Mouse (Mus musculus) ES-CJ7 (cell line): Measurements from ENCODE around the gene Olfr554.
"Not testable (repeated sequence)": the region's sequence is repeated elsewhere in the genome, so short reads cannot be mapped to it uniquely, and the experiment has no call there.

Experiments
- DNase-seq: peaks from one replicate; pipeline ENCODE4 v3.0.0; 2011; ENCODE audit warnings: low read depth, low spot score

Gene Olfr554

DNA sequence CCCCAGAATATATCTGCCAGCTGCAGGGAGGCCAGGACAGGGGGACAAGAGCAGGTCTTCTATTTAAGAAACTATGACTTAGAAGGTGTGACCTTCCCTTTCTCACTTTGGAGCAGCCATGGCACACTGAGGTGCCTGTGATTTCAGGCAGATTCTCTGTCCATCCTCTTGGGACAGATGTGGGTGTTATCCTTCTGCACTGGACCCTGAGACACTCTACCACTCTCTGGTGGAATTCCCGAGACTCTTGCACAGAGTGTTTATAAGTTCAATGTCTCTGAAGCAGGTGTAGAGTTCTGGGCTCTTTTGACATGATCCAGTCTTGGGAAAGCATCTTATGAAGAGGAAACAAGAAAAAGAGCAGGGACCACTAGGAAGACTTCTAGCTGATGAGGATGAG, at the start of gene Olfr554:
Gene Olfr554 (plus strand): TSS at position 301 of the 400 bp plus-strand sequence.
- DNase-seq: no peak

GRCm38 (mm10) chr7:102591786-102592185, 46.4 kb upstream of the Olfr554 start, which contains the start of gene Olfr551:
Gene Olfr551, minus strand, starts transcription at chr7:102591886.
- DNase-seq: no peak

DNA sequence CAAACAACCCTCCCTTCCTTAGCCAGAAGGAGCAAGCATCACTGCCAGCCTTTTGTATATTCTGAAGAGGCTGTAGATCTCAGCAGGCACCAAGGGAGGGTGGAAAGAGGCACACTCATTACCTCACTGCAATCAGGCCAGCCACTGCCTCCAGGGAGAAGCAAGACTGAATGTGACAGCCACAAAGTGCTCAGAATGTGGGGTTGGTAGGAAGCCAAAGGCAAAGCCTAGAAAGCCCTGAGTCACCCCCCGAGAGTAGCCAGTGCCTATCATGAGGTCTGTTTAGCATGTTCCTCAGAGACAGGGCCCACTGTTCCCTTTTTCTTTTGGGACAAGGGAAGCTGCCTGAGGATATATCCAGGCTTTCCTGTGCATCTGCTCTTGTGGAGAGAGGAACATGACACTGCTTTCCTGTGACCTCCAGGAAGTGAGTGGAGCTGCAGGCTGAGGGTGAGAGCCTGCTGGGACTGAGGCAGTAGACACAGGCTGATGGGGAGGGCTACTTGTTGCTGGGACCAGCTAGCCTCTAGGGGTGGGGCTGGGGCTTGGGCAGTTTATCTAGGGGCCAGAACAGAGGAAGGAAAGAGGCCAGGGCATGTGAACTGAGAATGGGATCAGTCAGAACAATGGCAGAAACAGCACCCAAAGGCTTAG, 40.7 kb upstream of the Olfr554 start, which contains the start of gene Olfr552:
Gene Olfr552 (plus strand): TSS at position 393 of the 654 bp plus-strand sequence.
- no peak for DNase-seq

GRCm38 (mm10) chr7:102618118-102618517, 20.1 kb upstream of the Olfr554 start, which contains the start of gene Olfr553:
Gene Olfr553, minus strand, starts transcription at chr7:102618218.
- no peak for DNase-seq

DNA sequence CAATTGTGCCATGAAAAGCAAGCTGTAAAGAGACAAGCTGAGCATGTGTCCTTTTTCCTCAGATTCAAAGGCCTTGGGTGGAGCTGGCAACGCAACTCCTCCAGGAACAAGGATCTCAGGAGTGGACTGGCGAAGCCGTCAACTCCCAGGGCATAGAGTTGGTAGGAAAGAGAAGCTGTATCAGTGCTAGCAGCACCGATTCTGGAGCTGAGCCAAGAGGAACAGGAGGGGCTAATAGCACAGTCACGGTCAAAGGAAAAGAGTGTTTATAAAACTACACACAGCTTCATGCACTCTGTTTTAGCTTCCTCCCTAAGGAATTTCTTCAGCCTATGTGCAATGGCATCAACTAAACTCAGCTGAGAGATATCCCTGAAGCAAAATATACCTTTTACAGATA, 18.6 kb upstream of the Olfr554 start:
- DNase-seq: no peak

DNA sequence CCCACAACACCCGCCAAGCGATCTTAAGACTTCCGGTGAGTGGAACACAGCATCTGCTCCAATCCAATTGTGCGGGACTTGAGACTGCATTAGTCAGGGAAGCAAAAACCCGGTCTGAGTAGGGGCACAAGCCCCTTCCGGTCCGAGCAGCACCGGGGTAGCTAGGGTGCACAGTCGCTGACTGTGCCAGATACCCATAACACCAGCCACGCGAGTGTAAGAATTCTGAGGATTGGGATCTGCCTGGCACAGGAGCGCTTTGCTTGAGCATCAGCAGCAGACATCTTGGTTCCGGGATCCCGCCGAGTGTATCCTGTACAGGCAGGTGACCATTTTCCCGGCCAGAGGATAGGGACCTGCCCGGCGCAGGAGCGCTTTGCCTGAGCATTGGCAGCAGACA, 17.9 kb upstream of the Olfr554 start:
- DNase-seq: peak; percentile 33

DNA sequence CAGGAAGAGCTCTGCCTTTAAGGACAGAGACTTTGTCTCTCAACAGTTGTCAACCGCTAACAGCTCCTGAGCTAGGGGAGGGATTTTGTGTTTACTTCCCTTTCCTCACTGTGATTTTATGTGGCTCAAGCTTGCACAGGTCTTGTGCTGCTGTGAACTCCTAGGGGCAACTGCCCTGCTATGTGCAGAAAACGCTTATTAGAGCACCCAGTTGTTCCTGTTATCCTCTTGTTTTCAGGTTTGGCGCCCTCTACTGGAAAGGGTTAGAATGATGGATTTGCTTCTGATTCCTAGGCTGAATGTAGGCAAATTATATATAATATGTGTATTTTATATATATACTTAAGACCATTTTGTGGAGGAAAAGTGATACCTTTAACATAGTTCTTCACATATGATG, 1.6 kb upstream of the Olfr554 start:
- DNase-seq: peak; percentile 30

DNA sequence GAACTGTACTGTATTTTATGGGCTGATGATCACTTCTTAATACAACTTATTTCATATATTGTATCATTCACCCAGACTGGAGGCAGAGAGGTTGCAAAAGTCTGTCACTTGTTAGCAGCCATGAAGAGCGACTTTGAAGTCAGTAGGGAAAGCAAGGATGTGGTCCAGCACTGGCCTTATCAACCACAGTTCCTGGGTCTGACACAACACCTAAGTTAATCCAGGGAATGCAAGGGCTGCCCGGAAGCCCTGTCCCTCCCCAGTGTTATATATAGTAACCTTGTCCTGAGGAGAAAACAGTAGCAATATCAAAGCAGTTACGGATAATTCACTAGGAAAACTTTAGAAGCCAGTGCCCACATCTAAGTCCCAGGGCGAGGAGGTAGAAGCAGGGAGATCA, 6.7 kb downstream of the Olfr554 start:
- DNase-seq: not testable (repeated sequence)

GRCm38 (mm10) chr7:102658523-102658922, 20.3 kb downstream of the Olfr554 start, which contains the start of gene Olfr555:
Gene Olfr555, plus strand, starts transcription at chr7:102658823.
- no peak for DNase-seq

GRCm38 (mm10) chr7:102664599-102664998, 26.4 kb downstream of the Olfr554 start, which contains the start of gene Olfr556:
Gene Olfr556, plus strand, starts transcription at chr7:102664899.
- no peak for DNase-seq

GRCm38 (mm10) chr7:102665378-102665777, 27.1 kb downstream of the Olfr554 start:
- DNase-seq: peak; percentile 8

DNA sequence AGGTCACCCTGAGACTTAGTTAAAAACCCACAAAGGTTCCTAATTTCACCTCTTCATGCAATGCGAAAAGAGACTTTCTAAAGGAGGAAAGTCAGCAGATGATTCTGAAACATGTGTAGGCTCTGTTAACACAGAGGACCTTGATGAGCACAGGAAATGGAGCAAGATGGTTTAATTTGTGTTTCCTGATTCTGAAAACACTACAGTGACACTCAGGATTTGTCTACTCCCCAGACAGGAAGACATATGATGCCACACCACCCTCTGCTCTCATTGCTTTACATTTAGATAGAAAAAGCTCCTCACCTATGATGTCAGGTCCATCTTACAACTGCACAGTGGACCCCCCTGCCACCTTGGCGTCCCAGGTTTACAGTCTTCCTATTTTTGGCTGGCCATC, 38.0 kb downstream of the Olfr554 start:
- no peak for DNase-seq

GRCm38 (mm10) chr7:102681916-102682315, 43.7 kb downstream of the Olfr554 start:
- no peak for DNase-seq

GRCm38 (mm10) chr7:102686944-102687501, 48.8 kb downstream of the Olfr554 start, which contains the start of gene Trim68:
Gene Trim68, minus strand, starts transcription at chr7:102687327.
- DNase-seq: peak; percentile 89
